Mouse (Mus musculus): Measurements from ENCODE around the gene Oaz2. TPM values are rescaled to one million over a fixed set of nuclear protein-coding genes. Genes with fewer than 3 reads are reported as not detected.

Oaz2 gene
- polyA plus RNA-seq, 1 experiment from 2014 or later, result 191 TPM

DNA sequence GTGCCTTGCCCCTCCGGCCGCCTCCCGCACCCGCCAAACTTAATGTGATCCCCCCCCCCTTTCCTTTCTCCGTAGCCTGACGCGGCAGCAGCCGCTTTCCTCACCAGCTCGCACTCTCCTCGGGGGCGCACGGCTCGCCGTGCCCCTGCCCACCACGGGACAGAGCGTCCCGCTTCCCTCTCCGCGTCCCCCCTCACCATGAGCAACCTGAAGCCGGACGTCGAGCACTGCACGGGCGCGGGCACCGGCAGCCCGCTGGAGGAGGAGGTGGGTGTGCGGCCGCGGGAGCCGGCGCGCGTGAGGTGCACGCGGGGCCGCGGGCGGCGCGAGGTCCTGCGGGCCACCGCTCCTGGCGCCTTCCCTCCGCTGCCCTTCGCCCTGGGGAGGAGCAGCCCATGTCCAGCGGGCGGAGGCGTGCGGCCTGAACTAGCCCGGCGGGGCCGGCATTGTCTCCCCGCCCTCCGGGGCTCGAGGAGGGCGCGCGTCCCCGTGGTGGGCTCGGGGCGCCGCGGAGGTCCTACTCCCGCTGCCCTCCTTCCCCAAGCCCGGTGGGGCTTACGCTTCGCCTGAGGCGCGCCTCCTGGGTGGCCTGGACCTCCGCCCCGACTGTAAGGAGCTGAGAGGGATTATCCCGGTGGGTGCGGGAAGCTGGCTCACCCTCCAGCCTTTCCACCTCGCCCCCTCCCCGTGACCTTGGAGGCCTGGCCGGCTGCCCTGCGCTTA lies 37.0 kb upstream of the Oaz2 start:
- WGBS (ENCODE audit: insufficient replicate concordance), result under 1% methylated on average over 66 of the region's 78 CpGs
- Histone ChIP-seq H3K36me3 (ENCODE audit: control insufficient read depth, insufficient read depth, low read length) (no peaks in the 10 kb centered on the region), H3K9me3 (replicated peaks; ENCODE audit: control insufficient read depth, low read length) (no peaks in the 10 kb centered on the region), H3K4me1 (ENCODE audit: control insufficient read depth, insufficient read depth, low read length) (peaks cover 2% of the 10 kb centered on the region; the same call in 1 of the 2 replicates), H3K27ac (ENCODE audit: low read depth, low read length) (peak overlapping the region; percentile 95), H3K9ac (ENCODE audit: low read depth, low read length) (peak overlapping the region; percentile 96), H3K27me3 (ENCODE audit: control insufficient read depth, insufficient read depth, low read length) (no peaks in the 10 kb centered on the region), H3K4me2 (peak overlapping the region; percentile 91), H3K4me3 (ENCODE audit: low read depth, low read length) (peak overlapping the region; percentile 71)
- peak; percentile 52 for ATAC-seq (replicated peaks; ENCODE audit: insufficient number of reproducible peaks, low FRiP score, low TSS enrichment)

DNA sequence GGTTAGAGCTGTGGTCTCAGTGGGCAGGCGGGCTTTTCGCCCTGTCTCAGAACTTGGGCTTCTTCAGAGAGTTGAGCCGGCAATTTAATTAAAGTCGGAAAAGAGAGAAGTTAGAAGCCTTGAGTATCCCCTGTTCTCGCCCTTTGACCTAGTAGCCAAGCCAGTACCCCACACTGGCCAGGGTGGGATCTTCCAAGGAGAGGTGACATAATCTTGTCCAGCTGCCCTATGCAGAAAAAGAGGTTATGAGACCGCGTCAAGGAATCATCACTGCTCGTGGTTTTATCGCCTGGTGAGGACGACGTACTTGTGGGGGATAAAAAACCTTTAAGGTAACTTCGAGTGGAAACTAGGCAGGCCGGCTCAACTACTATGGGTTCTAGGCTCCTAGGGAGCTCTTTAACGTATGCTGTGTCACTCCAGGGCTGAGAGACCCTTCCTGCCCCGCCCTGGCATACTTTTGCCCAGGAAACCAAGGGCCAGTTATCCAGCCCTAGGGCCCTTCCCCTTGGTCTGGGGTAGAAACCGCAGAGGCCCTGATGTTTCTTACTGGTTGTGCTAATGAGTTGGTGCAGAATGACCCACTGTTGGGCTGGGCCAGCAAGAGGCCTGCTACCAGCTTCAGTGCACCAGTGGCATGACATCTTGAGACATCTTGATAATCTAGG lies 36.3 kb upstream of the Oaz2 start:
- ATAC-seq (replicated peaks; ENCODE audit: insufficient number of reproducible peaks, low FRiP score, low TSS enrichment), result no peak
- no peaks in the 10 kb centered on the region for H3K36me3 ChIP-seq (ENCODE audit: control insufficient read depth, insufficient read depth, low read length)
- H3K9me3 ChIP-seq (replicated peaks; ENCODE audit: control insufficient read depth, low read length), result no peaks in the 10 kb centered on the region
- H3K4me1 ChIP-seq (ENCODE audit: control insufficient read depth, insufficient read depth, low read length), result peaks cover 2% of the 10 kb centered on the region; the same call in 1 of the 2 replicates
- peak overlapping the region; percentile 96 for H3K9ac ChIP-seq (ENCODE audit: low read depth, low read length)
- no peaks in the 10 kb centered on the region for H3K27me3 ChIP-seq (ENCODE audit: control insufficient read depth, insufficient read depth, low read length)
- H3K4me2 ChIP-seq, result peak overlapping the region; percentile 91
- H3K27ac ChIP-seq (ENCODE audit: low read depth, low read length), result peak overlapping the region; percentile 95
- WGBS (ENCODE audit: insufficient replicate concordance), result 5% methylated on average over 16 of the region's 16 CpGs
- peak overlapping the region; percentile 71 for H3K4me3 ChIP-seq (ENCODE audit: low read depth, low read length)

DNA sequence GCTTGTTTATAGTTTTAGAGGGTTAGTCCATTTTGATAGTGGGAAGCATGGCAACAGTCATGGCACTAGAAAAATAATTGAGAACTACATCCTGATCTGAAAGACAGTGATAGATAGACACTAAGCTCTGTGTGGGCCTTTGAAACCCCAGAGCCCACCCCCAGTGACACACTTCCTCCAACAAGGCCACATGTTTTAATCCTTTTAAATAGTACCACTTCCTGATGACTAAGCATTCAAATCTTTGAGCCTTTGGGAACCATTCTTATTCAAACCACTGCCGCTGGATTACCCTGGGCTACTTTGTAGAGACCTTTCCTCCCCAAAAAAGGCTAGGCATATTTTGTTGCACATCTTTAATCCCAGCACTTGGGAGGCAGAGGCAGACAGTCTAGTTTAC lies 32.0 kb upstream of the Oaz2 start:
- no peaks in the 10 kb centered on the region for H3K9me3 ChIP-seq (replicated peaks; ENCODE audit: control insufficient read depth, low read length)
- H3K4me1 ChIP-seq (ENCODE audit: control insufficient read depth, insufficient read depth, low read length), result peaks cover 26% of the 10 kb centered on the region
- no peak overlapping the region for H3K9ac ChIP-seq (ENCODE audit: low read depth, low read length)
- no peaks in the 10 kb centered on the region for H3K36me3 ChIP-seq (ENCODE audit: control insufficient read depth, insufficient read depth, low read length)
- no peak overlapping the region for H3K27ac ChIP-seq (ENCODE audit: low read depth, low read length)
- 70% methylated on average over 1 of the region's 1 CpGs for WGBS (ENCODE audit: insufficient replicate concordance)
- H3K4me3 ChIP-seq (ENCODE audit: low read depth, low read length), result no peak overlapping the region
- no peak overlapping the region for H3K4me2 ChIP-seq
- no peak for ATAC-seq (replicated peaks; ENCODE audit: insufficient number of reproducible peaks, low FRiP score, low TSS enrichment)
- H3K27me3 ChIP-seq (ENCODE audit: control insufficient read depth, insufficient read depth, low read length), result no peaks in the 10 kb centered on the region

DNA sequence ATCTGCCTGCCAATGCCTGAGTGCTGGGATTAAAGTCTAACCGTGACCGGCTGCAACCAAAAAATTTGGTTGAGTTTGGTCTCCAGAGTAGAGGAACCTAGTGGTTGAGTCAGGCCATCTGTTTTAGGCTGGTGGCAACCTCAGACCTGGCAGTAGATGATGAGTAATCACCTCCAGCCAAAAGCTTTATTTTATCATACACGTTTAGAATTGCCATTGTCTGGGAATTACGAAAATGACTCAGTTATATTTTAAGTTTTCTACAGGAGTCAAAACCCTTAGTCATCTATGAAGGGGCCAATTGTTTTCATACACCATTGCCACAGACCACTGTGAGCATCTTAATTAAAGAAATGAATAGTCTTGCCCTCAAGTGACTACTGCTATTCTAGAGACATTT lies 30.9 kb upstream of the Oaz2 start:
- Histone ChIP-seq H3K27ac (ENCODE audit: low read depth, low read length) (no peak overlapping the region), H3K9ac (ENCODE audit: low read depth, low read length) (no peak overlapping the region), H3K4me3 (ENCODE audit: low read depth, low read length) (no peak overlapping the region), H3K9me3 (replicated peaks; ENCODE audit: control insufficient read depth, low read length) (no peaks in the 10 kb centered on the region), H3K36me3 (ENCODE audit: control insufficient read depth, insufficient read depth, low read length) (no peaks in the 10 kb centered on the region), H3K4me1 (ENCODE audit: control insufficient read depth, insufficient read depth, low read length) (peaks cover 35% of the 10 kb centered on the region), H3K4me2 (no peak overlapping the region), H3K27me3 (ENCODE audit: control insufficient read depth, insufficient read depth, low read length) (no peaks in the 10 kb centered on the region)
- WGBS (ENCODE audit: insufficient replicate concordance), result 84% methylated on average over 4 of the region's 4 CpGs
- no peak for ATAC-seq (replicated peaks; ENCODE audit: insufficient number of reproducible peaks, low FRiP score, low TSS enrichment)

DNA sequence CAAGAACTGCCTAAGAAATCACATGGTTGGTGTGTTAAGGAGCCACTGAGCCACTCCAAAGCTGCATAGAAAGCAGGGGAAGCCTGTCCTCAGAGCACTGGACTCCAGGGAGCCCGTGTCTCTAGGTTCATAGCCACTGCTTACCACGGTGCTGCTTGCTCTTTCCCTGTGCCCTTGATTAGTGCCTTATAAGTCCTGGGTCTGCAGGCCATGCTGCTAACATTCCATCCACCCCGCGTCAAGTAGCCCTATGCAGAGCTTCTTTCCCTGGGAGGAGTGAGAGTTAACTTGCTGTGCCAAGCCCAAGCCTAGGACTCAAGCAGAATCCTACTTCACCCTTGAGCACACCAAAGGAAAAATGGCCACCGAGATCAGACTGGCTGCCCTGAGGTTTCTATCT lies 28.7 kb upstream of the Oaz2 start:
- Histone ChIP-seq H3K4me3 (ENCODE audit: low read depth, low read length) (no peak overlapping the region), H3K9ac (ENCODE audit: low read depth, low read length) (peak overlapping the region; percentile 58; the same call in 1 of the 2 replicates), H3K36me3 (ENCODE audit: control insufficient read depth, insufficient read depth, low read length) (no peaks in the 10 kb centered on the region), H3K4me1 (ENCODE audit: control insufficient read depth, insufficient read depth, low read length) (peaks cover 36% of the 10 kb centered on the region), H3K27me3 (ENCODE audit: control insufficient read depth, insufficient read depth, low read length) (no peaks in the 10 kb centered on the region), H3K4me2 (peak overlapping the region; percentile 29; the same call in 1 of the 2 replicates), H3K27ac (ENCODE audit: low read depth, low read length) (peak overlapping the region; percentile 86), H3K9me3 (replicated peaks; ENCODE audit: control insufficient read depth, low read length) (no peaks in the 10 kb centered on the region)
- ATAC-seq (replicated peaks; ENCODE audit: insufficient number of reproducible peaks, low FRiP score, low TSS enrichment), result 0 out of 2 replicates have a peak, but pooled peaks have one; percentile 52
- WGBS (ENCODE audit: insufficient replicate concordance), result 35% methylated on average over 5 of the region's 5 CpGs

DNA sequence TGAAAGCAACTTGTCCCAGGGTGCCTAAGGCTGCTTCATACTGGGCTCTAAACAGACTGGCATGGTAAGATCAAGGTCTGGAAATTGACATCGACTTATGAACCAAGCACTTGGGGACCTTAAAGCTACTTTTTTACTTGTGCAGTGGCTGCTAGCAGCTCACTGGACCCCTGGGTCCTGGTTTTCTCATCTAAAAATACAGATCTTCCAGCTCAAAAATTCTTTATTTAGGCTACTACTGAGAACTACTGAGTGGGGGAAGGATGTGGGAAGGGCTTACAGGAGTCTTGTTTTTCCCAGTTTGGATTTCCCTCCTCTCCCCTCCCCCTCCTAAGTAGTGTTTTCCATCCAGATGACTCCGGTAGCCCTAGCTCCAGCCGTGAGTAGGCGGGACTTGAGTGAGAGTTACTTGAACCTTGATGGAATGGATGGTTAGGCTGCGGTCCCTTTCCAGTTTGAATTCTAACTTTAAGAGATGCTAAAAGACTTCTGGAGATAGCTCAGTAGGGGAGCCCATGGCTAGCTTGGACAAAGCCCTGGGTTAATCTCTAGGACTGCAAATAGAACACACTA lies 26.9 kb upstream of the Oaz2 start:
- no peak overlapping the region for H3K9ac ChIP-seq (ENCODE audit: low read depth, low read length)

DNA sequence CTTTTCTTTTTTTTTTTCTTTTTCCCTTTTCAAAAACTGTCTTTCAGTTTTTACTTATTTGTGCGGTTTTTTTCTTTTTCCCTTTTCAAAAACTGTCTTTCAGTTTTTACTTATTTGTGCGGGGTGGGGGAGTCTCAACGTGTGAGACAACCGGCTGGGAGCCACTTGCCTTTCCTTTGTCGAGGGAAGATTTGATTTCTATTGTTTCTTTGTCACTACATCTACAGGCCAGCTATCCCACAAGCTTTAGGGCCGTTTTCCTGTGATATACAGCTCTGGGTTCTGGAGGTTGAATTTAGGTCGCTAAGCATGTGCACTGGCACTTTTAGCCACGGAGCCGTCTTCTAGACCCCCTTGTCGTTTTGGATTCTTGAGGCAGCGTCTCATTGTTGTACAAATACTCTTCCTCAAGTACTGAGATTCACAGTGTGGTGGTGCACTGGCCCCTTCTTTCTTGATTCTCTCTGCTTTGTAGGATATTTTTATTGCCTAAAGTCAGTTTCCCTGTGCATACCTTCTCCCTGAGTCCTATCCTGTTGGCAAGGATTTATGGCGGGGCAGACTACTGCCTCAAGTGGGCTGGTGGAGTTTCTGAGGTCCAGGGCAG lies 26.3 kb upstream of the Oaz2 start:
- H3K4me1 ChIP-seq (ENCODE audit: control insufficient read depth, insufficient read depth, low read length), result peaks cover 53% of the 10 kb centered on the region

More for the DNA sequence above, 26.9 kb upstream of the Oaz2 start:
- no peaks in the 10 kb centered on the region for H3K9me3 ChIP-seq (replicated peaks; ENCODE audit: control insufficient read depth, low read length)
- peaks cover 47% of the 10 kb centered on the region for H3K4me1 ChIP-seq (ENCODE audit: control insufficient read depth, insufficient read depth, low read length)
- no peak overlapping the region for H3K4me3 ChIP-seq (ENCODE audit: low read depth, low read length)
- 2% methylated on average over 5 of the region's 5 CpGs for WGBS (ENCODE audit: insufficient replicate concordance)
- no peak for ATAC-seq (replicated peaks; ENCODE audit: insufficient number of reproducible peaks, low FRiP score, low TSS enrichment)
- H3K4me2 ChIP-seq, result peak overlapping the region; percentile 25
- no peaks in the 10 kb centered on the region for H3K27me3 ChIP-seq (ENCODE audit: control insufficient read depth, insufficient read depth, low read length)
- H3K36me3 ChIP-seq (ENCODE audit: control insufficient read depth, insufficient read depth, low read length), result no peaks in the 10 kb centered on the region
- H3K27ac ChIP-seq (ENCODE audit: low read depth, low read length), result peak overlapping the region; percentile 54

DNA sequence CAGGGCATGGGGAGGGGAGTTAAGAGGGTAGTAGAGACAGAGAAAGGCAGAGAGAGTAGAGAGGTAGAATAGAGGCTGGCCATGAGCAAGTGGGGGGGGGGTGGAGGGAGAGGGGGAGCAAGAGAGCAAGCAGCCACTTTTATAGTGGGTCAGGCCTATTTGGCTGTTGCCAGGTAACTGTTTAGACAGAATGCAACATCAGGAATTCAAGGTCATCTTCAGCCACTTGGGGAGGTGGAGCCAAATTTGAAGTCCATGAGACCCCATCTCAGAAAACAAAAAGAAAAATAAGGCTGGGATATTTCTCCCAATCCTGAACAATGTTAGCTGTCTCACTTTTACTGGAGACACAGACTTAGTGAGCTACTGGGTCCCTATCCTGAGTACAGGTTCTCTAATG lies 25.3 kb upstream of the Oaz2 start:
- no peak overlapping the region for H3K4me2 ChIP-seq
- no peaks in the 10 kb centered on the region for H3K27me3 ChIP-seq (ENCODE audit: control insufficient read depth, insufficient read depth, low read length)
- H3K4me1 ChIP-seq (ENCODE audit: control insufficient read depth, insufficient read depth, low read length), result peaks cover 55% of the 10 kb centered on the region
- H3K4me3 ChIP-seq (ENCODE audit: low read depth, low read length), result no peak overlapping the region
- no peaks in the 10 kb centered on the region for H3K36me3 ChIP-seq (ENCODE audit: control insufficient read depth, insufficient read depth, low read length)
- no peak overlapping the region for H3K27ac ChIP-seq (ENCODE audit: low read depth, low read length)
- H3K9me3 ChIP-seq (replicated peaks; ENCODE audit: control insufficient read depth, low read length), result no peaks in the 10 kb centered on the region
- no peak for ATAC-seq (replicated peaks; ENCODE audit: insufficient number of reproducible peaks, low FRiP score, low TSS enrichment)
- no peak overlapping the region for H3K9ac ChIP-seq (ENCODE audit: low read depth, low read length)

More for the DNA sequence above, 26.3 kb upstream of the Oaz2 start:
- ATAC-seq (replicated peaks; ENCODE audit: insufficient number of reproducible peaks, low FRiP score, low TSS enrichment), result no peak
- Histone ChIP-seq H3K27ac (ENCODE audit: low read depth, low read length) (peak overlapping the region; percentile 17; the same call in 1 of the 2 replicates), H3K9me3 (replicated peaks; ENCODE audit: control insufficient read depth, low read length) (no peaks in the 10 kb centered on the region), H3K36me3 (ENCODE audit: control insufficient read depth, insufficient read depth, low read length) (no peaks in the 10 kb centered on the region), H3K27me3 (ENCODE audit: control insufficient read depth, insufficient read depth, low read length) (no peaks in the 10 kb centered on the region), H3K4me2 (peak overlapping the region; percentile 25), H3K4me3 (ENCODE audit: low read depth, low read length) (no peak overlapping the region), H3K9ac (ENCODE audit: low read depth, low read length) (peak overlapping the region; percentile 40)
- WGBS (ENCODE audit: insufficient replicate concordance), result 12% methylated on average over 12 of the region's 12 CpGs

Data from heart, embryonic 11.5 days (tissue).